Mouse (Mus musculus) T-helper 17 cell (primary cell): ENCODE results near the gene Mtcl1.

Source experiments
- in situ Hi-C, 2 experiments: fragments of 300-600 bp; cut with MboI, MseI; formaldehyde crosslinking; loops; 1 replicate in 1 of 2; 2 replicates in 1 of 2; pipeline ENCODE4 v1.15.1; 2025; ENCODE audit warnings: high pct_unique_total_duplicates in 2 of 2

Mtcl1 gene

DNA sequence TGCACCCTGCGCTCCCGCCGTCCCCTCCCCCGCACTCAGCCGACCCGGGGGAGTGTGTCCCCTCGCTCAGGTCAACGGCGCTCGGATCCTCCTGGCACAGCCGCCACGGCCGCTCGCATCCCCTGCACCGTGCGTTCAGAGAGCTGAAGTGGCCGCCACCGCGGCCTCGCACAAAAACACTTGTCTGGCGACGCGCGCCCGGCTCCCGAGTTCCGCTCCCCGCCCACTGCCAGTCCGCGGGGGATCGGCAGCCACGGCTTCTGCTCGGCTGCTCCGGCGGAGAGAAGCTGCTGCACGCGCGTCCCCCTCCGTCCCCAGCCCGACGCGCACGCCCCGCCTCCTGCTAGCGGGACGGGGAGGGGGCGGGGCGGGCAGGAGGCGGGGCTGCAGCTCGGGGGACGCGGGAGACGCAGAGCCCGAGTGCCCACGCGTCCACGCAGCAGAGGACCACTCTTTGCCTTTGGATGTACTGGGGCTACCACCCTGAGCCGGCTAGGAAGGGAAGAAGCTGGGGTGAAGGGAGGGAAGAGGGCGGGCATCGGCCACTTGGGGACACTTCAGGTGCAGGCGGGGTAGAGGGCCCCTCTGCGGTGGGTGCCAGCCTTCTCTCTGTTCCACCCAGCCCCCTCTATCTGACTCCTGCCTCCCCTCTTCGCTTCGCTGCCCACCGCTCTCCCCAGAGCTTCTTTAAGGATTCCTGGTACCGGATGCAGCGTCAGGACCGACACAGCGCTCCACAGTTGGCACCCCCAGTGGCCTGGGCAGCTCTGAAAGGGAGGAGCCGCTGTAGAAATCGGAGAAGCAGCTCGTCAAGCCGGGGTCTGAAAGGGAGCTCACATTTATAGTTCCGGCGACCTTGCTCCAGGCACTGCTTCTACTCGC lies at the start of gene Mtcl1:
Mtcl1 (minus strand) TSS at position 291 of the 882 bp plus-strand sequence.
- in situ Hi-C loops, result loop anchor here in 1 of 2 experiments (5.0 kb wide), 2 partner anchors 38 to 207 kb away; no protein-coding TSS in a partner anchor

DNA sequence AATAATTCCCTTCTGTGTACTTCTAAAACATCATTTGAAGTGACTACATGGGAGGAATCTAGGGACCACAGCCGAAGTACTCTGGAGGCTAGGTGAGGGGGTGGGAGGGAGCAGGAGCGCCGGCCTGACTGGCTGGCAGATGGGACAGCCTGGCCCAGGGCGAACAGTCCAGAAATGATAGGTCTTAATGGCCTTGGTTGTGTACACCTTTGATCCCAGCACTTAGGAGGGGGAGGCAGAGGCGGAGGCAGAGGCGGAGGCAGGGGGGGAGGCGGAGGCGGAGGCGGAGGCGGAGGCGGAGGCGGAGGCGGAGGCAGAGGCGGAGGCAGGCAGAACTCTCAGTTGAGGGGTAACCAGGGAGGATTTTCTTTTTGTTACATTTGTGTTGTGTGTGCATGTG lies 49.0 kb upstream of the Mtcl1 start:
- in situ Hi-C loops, result no loop called here

DNA sequence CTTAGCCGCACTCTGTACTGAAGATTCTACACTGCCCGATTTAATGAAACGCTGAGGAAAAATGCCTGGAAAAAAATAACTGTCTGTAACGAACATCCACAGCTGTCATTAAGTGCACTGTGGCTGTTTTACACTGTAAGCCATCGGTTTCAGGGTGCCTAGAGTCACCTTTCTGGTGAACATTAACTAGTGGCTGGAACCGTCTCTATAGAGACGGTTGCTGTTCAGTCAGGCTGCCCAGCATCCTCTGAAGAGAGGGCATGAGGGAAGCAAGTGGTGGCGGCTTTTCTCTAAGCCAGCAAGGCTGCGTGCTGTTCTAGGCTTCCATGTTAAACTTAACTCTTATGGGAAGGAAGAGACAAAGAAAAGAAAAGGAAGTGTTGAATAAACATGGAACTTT lies 47.0 kb upstream of the Mtcl1 start:
- in situ Hi-C loops, result no loop called here

DNA sequence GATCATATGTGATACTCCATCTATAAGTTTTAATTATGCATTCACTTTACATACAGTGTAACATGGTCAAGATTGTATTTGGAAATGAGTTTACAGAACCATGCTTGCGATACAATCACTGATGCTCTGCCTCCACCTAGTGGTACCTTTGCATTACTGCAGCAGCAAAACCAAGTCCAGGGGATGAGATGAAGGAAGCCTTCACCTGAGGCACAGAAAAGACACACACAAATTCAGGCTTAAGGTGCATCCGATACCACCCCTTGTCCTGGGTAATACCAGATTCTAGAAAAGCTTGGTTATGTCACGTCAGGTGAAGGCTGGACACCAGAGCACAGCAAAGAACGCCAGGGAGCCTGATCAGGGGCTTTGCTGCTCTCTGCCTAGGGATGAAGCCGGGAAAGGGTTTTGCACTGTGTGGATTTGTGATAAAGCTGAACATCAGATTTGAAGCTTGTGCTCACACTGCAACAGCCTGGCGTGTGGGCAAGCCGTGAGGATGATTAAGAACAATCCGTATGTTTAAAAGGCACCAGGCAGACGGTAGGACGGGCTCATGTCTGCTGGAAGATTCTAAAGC lies 40.6 kb upstream of the Mtcl1 start:
- in situ Hi-C loops, result no loop called here

DNA sequence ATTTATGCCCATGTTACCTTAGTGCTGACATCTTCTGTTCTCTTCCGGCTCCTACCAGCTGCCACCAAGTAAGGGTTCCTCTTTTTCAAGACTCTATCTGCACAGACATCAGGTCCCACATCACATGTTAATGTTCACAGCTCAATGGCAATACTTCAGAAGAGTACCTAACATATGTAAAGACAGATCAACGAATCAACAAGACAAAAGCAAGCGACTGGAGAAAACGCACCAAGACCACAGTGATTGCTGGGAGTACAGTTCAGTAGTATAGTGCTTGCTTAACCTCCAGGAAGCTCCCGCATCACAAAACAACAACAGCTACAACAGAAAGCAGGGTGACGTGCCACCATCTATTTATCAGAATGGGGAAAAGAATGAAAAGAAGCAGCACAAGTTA lies 37.0 kb upstream of the Mtcl1 start:
- in situ Hi-C loops, result loop anchor here in 1 of 2 experiments (5.0 kb wide), 2 partner anchors 34 to 249 kb away; no protein-coding TSS in a partner anchor

DNA sequence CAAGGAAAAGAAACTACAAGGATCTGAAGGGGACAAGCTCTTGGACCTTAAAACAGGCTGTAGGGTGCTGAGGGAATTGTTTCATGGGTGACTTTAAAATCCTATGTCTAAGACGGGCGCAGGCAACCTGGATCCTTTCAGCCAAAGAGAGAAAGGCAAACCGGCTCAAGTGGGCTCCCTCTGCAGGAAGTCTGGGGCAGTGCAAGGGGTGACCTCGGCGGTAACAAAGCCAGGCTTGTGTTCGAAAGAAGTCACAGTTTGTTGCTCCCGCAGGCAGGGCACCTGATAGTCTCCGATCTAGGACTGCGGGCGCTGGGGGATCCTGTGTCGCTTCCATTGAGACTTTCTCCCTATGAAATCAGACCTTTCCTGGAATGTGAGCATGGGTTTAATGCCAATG lies 36.2 kb upstream of the Mtcl1 start:
- in situ Hi-C loops, result loop anchor here in 1 of 2 experiments (5.0 kb wide), 2 partner anchors 33 to 248 kb away; no protein-coding TSS in a partner anchor

DNA sequence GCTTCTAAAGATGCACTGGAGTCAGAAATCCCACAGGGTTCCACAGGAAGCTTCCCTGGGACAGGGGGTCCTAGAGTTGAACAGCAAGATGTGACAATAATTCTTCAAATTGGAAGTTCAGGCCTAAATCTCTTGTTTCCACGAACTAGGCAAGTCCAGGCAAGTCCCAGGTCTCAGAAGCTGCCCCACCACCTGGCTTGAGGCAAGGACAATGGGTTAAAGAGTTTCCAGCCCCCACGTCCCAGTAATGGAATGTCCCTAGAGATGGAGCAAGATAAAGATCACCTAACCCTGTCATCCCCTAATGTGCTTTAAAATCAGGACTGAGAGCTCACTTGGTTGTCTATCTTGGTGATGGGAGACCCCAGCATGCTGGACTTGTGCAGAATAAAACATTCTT lies 35.4 kb upstream of the Mtcl1 start:
- in situ Hi-C loops, result loop anchor here (5.0 kb wide), 3 partner anchors 33 to 248 kb away; no protein-coding TSS in a partner anchor

DNA sequence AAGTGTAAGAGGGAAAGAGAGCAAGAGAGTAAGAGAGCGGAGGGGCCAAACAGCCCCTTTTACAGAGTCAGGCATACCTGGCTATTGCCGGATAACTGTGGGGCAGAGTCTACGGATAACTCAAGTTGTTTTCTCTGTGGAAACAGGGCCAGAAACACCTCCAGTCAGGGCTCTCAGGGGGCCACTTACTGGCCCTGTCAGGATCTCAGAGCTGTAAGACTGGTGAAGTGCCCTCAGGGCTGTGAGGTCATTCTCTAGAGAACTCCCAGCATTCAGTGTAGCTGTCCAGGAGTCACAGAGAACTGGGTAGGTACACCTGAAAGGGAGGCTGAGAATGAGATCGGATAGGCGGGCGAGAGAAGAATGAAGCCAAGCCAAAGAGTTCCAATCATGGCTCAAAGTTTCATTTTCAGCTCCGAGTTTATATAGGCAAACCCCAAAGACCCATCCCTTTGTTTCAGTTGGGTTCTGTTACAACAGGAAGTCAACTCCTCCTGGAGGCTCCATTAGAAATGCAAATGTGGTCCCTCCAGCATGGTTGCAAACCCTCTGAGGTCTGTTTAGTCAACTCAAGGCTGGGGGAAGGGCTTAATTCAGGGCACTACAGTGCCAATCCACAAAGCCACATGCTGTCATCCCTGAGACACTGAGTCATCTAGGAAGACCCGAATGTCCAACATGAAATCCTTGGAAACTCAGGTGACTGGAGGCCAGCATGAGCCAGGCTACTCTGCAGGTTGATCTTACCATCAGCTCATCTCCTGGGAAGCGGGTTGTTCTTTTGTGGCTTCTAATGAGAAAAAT lies 34.3 kb upstream of the Mtcl1 start:
- in situ Hi-C loops, result loop anchor here in 1 of 2 experiments (5.0 kb wide), 1 partner anchor 242 kb away; no protein-coding TSS in a partner anchor

DNA sequence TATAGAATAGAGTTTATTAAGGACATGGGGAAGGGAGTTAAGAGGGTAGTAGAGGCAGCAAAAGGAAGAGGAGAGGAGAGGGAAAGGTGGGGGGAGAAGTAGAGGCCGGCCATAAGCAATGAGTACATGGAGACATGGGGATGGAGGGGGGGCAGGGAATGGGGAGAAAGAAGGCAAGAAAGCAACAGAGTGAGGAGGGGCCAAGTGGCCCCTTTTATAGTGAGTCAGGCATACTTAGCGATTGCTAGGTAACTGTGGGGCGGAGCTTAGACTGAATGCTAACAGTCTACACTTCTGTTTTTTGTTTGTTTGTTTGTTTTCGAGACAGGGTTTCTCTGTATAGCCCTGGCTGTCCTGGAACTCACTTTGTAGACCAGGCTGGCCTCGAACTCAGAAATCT lies 31.7 kb upstream of the Mtcl1 start:
- in situ Hi-C loops, result loop anchor here in 1 of 2 experiments (5.0 kb wide), 1 partner anchor 239 kb away; no protein-coding TSS in a partner anchor

DNA sequence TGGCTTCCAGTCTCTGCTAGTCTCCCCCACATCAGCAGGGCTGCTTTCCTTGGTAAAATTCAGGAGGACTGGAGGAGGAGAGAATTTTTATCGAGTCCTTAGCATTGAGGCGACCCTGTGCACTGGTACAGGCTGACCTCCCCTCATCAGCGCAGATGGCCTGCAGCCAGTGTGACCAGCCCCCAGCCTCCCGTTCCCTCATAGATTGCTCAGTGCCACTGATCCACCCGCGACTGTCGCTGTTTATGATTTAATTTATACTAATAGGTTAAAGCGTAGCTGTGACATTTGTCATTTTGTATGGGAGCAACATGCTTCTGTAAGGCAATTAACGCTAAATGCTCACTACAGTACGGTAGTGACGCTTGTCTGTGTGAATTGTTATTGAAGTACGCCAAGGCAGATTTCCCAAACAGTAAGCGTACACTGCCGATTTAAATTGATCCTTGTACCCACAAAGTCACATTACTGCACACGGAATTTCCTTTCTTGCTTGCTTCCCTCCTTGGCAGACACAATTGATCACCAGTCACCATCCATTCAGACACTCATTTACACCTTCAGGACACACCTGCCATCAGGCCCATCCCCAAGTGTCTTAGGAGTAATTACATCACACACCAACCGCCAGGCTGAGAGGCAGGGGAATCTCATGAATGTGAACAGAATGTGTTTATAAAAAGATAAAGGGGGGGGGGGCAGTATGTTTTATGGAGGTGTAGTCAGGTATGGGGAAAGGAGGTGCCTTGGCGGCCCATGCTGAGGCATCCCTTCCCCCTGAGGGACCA lies 31.1 kb upstream of the Mtcl1 start:
- in situ Hi-C loops, result loop anchor here in 1 of 2 experiments (5.0 kb wide), 1 partner anchor 238 kb away; no protein-coding TSS in a partner anchor

DNA sequence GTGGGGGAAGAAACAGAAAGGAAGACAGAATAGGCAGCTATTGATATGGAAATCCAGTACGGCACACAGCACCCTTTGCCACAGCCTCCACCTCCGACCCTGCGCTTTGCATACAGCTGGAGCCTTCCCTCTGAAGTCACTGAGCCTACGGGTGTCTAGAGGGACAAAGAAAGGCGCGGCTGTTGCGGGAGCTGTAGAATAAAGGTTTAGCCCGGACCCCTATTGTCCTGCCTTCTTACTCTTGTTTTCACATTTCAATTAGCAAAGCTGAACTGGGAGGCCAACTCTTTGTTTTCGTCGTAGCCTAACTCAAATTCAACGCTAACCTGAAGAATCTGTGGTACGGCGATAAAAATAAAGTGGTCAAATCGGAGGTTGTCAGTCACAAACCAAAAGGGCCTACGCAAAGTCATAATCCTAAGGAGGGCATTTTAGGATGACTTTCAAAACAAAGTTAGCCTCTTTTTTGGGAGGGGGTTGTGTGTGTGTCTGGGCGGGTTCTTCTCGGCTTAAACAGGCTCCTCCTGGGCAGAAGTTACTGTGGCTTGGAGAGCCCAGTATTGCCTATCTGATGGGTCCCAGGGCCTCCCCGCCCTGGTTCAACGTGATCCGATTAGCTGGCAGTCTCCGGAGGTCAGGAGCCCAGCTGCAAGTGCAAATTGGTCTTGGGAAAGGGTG lies 30.4 kb upstream of the Mtcl1 start:
- in situ Hi-C loops, result loop anchor here in 1 of 2 experiments (5.0 kb wide), 1 partner anchor 238 kb away; no protein-coding TSS in a partner anchor

DNA sequence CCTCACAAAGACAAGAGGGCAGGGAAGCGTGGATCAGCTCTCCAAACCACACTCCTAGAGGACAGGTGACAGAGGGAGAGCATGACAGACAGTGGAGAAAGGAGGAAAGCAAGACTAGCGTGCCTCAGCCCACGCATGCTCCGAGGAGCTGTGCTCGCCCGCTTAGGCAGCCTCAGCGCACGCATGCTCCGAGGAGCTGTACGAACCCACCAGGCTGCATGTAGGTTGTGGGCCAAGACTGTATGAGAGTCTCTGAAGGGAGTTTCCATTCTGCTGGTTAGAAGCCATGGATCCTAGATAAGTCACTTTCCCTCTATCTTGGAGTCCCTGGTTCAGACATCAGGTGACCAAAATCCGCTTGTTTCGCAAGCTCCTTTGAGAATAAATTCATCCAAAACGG lies 29.8 kb upstream of the Mtcl1 start:
- in situ Hi-C loops, result no loop called here

DNA sequence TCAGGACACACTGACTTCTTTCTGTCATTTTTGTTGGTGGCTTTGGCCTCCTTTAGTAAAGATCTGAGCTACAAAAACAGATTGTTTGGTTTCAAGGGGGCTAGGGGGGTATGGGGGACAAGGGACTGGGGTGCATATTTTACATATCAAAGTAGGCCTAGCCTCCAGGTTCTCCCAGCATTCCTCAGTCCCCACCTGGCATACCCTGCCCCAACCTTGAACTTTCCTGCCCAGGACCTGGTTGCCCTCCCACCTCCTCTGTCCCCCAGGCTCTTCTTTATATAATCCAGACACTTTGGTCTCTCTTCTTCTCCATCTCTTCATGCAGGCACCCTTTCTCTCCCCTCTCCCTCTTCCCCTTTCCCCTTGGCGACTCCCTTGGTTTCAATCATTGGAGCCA lies 23.7 kb upstream of the Mtcl1 start:
- in situ Hi-C loops, result no loop called here

DNA sequence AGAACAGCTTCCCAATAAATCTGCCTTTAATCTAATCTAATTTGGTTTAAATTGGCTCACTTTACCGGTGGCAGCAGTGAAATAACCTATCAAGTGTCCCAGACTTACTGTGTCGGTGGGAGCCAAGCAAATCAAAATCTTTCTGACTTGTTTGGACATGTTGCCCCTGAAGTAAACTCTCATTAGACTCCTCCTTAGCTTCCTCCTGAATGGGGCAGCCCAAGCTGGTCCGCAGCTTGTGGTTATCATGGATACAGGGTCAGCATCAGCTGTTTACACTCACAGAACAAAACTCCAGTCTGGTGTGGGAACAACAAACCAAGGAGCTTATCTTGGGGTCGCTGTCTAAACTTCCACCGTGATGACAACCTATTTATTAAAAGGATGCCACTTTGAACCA lies 22.2 kb upstream of the Mtcl1 start:
- in situ Hi-C loops, result no loop called here

DNA sequence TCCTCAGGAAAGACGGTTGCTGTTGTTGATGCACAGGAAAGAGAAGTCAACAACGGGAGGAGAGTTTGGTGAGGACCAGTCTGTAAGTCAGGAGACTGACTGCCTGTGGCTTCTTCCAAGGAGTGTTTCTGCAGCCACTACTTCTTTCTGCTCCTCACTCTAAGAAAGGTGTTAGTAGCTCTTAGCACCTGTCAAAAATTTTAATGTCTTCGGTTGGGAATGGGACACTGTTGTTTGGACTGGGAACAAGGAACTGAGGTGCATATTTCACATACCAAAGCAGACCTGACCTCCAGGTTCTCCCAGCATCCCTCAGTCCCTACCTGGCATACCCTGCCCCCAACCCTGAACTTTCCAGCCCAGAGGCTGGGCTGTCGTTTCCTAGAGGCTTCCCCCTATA lies 21.7 kb upstream of the Mtcl1 start:
- in situ Hi-C loops, result no loop called here

DNA sequence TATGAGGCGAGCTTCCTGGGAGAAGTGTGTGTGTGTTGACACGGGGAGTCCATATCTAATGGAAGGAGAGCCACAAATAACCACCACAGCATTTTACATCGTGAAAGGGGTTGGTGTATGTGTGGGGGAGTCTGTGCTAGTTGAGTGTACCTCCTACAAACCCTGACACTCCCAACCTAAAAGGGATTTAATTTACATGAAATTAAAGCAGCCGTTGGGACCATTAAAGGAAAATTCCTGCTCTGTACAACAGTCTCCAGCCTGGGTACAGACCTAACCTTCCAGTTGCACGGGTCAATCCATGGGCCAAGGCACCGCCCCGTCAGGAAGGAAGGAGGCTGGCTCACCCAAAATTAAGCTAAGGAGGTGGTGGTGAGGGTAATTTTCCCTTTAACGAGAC lies 20.5 kb upstream of the Mtcl1 start:
- in situ Hi-C loops, result no loop called here

DNA sequence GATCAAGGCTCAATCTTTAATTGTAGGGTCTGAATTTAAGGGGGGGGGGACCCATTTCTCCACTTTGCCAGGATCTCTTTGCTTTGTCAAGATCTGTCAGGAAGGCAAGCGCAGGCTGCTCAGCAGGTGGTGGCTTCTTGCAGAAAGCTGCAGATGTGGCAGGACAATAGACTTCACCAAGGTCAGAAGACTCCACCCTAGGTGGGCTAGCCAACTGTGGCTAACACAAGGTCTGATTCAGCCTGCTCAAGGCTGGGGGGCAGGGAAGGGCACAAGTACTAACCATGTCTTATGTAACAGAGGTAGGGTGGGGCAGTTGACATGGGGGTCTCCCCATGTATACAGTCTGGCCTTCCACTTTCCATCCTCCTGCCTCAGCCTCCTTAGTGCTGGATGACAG lies 7.7 kb upstream of the Mtcl1 start:
- in situ Hi-C loops, result no loop called here

DNA sequence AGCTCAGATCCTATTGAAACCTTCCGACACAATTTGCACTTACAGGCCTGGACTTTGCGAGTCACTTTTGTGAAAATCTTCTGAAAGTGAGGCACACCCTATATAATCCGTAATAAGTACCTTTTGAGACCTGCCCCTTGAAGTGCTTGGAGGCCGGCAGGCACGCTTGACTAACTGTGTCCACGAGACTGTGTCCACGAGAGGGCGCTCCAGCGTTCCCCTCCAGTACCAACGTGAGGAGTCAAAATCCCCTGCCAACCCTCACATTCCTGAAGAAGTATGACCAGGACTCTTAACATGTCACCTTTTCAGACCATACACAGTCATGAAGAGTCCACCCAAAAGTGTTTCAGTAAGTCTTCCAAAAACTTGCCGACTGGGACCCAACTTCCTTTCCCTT lies 1.6 kb upstream of the Mtcl1 start:
- in situ Hi-C loops, result loop anchor here in 1 of 2 experiments (5.0 kb wide), 1 partner anchor 36 kb away; no protein-coding TSS in a partner anchor

DNA sequence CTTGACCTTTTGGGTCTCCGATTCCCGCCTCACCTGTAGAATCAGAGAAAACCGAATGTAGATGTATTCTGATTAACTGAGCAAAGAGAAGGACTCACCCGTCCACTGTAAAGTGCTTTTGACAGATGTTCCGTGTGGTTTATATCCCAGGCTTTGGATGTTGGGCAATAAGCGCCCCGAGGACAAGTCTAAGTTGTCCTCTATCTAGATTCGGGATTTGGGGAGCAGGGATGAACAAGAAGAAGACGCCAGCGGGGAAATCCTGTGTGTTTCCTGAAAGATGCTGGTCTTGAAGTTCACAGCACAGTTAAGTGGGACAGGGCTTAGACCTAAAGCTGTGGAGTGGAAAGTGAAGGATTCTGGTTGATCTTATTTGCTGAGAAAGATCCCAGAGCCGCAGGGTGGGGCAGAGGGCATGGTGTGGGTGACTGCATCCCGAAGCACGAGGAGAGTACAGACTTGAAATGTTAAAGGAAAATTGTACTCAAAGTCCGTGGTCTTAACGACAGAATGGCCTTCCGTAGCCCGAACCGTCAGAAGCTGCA lies 1.0 kb upstream of the Mtcl1 start:
- in situ Hi-C loops, result loop anchor here in 1 of 2 experiments (5.0 kb wide), 1 partner anchor 37 kb away; no protein-coding TSS in a partner anchor
